Mouse (Mus musculus) neural tube, embryonic 14.5 days (tissue): ENCODE measurements around the gene Ecpas. TPM values are rescaled to one million over a fixed set of nuclear protein-coding genes. Genes with fewer than 3 reads are reported as not detected.

Source experiments
- ATAC-seq: fragments of 200-750 bp; cut with Nextera tagmentation; 2 replicates; pipeline ENCODE4 v1.8.0; 2017; ENCODE audit warnings: low read depth, mild to moderate bottlenecking, moderate TSS enrichment, moderate library complexity
- H3K27ac ChIP-seq: fragments of 300-500 bp; sonication (generic); 2 replicates; pipeline ENCODE4 v1.5.1; 2014; ENCODE audit warnings: low read depth, mild to moderate bottlenecking, control low read depth, low read length, moderate library complexity, mixed read lengths
- H3K27me3 ChIP-seq: fragments of 300-500 bp; sonication (generic); 2 replicates; pipeline ENCODE4 v1.6.1; 2014; ENCODE audit warnings: low read length; ENCODE audit not compliant: control insufficient read depth, insufficient read depth
- H3K36me3 ChIP-seq: fragments of 300-500 bp; sonication (generic); 2 replicates; pipeline ENCODE4 v1.6.1; 2014; ENCODE audit warnings: low read length, mixed read lengths; ENCODE audit not compliant: control insufficient read depth, insufficient read depth
- H3K4me1 ChIP-seq: fragments of 300-500 bp; sonication (generic); 2 replicates; pipeline ENCODE4 v1.6.1; 2014; ENCODE audit warnings: low read length; ENCODE audit not compliant: control insufficient read depth, insufficient read depth
- H3K4me2 ChIP-seq: fragments of 300-500 bp; sonication (generic); 2 replicates; pipeline ENCODE4 v1.6.1; 2014; ENCODE audit warnings: mild to moderate bottlenecking, low read depth, low read length, control low read depth
- H3K4me3 ChIP-seq: fragments of 300-500 bp; sonication (generic); 2 replicates; pipeline ENCODE4 v1.5.1; 2014; ENCODE audit warnings: low read depth, low read length, control low read depth, mixed read lengths
- H3K9ac ChIP-seq: fragments of 300-500 bp; sonication (generic); replicated peaks from 2 replicates; pipeline ENCODE4 v1.6.1; 2014; ENCODE audit warnings: low read depth, mild to moderate bottlenecking, control low read depth, low read length, mixed read lengths
- H3K9me3 ChIP-seq: fragments of 300-500 bp; sonication (generic); 2 replicates; pipeline ENCODE4 v1.6.1; 2016; ENCODE audit warnings: low read length; ENCODE audit not compliant: control insufficient read depth
- WGBS: fragments of 180-500 bp; shearing (Covaris S2); extraction: QIAGEN DNeasy Blood & Tissue Kit; methylation state at CpG from one replicate; pipeline ENCODE4 v1.1.7; 2014; 5-methylcytosine and 5-hydroxymethylcytosine counted together
- polyA plus RNA-seq: library from polyadenylated mRNA; unstranded; fragments of >200 nt; fragmentation: Nextera tagmentation; extraction: Ambion mirVana; gene quantifications from 2 replicates; pipeline ENCODE4 v1.2.1, GENCODE M21; 2014

The Ecpas gene
- polyA plus RNA-seq, 1 experiment from 2014 or later = 58.6 TPM

GRCm38 (mm10) chr4:58935846-58936245 lies 23.3 kb upstream of the Ecpas start:
- Histone ChIP-seq H3K4me3 (no peak overlapping the region), H3K4me1 (no peaks in the 10 kb centered on the region), H3K9ac (no peak overlapping the region), H3K27me3 (no peaks in the 10 kb centered on the region), H3K27ac (no peak overlapping the region), H3K36me3 (no peaks in the 10 kb centered on the region), H3K4me2 (no peak overlapping the region), H3K9me3 (no peaks in the 10 kb centered on the region)
- 39% methylated on average over 3 of the region's 3 CpGs for WGBS
- no peak for ATAC-seq

GRCm38 (mm10) chr4:58934746-58935476 lies 22.4 kb upstream of the Ecpas start:
- no peak overlapping the region for H3K27ac ChIP-seq
- 51% methylated on average over 15 of the region's 15 CpGs for WGBS
- no peaks in the 10 kb centered on the region for H3K27me3 ChIP-seq
- H3K9me3 ChIP-seq = no peaks in the 10 kb centered on the region
- H3K9ac ChIP-seq = no peak overlapping the region
- H3K4me2 ChIP-seq = no peak overlapping the region
- H3K4me3 ChIP-seq = no peak overlapping the region
- H3K4me1 ChIP-seq = no peaks in the 10 kb centered on the region
- peak; percentile 94 for ATAC-seq
- H3K36me3 ChIP-seq = no peaks in the 10 kb centered on the region

- H3K9ac ChIP-seq = no peak overlapping the region
- no peak overlapping the region for H3K27ac ChIP-seq
- ATAC-seq = no peak
- no peak overlapping the region for H3K4me3 ChIP-seq
- no peaks in the 10 kb centered on the region for H3K36me3 ChIP-seq
- no peaks in the 10 kb centered on the region for H3K9me3 ChIP-seq
- no peaks in the 10 kb centered on the region for H3K27me3 ChIP-seq
- no peak overlapping the region for H3K4me2 ChIP-seq
- 85% methylated on average over 4 of the region's 4 CpGs for WGBS
- H3K4me1 ChIP-seq = no peaks in the 10 kb centered on the region
Observed at GRCm38 (mm10) chr4:58934308-58934707, 21.8 kb upstream of the Ecpas start.

GRCm38 (mm10) chr4:58932541-58932940 lies 20.0 kb upstream of the Ecpas start:
- H3K27ac ChIP-seq = no peak overlapping the region
- H3K27me3 ChIP-seq = no peaks in the 10 kb centered on the region
- H3K9ac ChIP-seq = no peak overlapping the region
- no peak overlapping the region for H3K4me3 ChIP-seq
- ATAC-seq = no peak
- WGBS = 92% methylated on average over 6 of the region's 6 CpGs
- no peaks in the 10 kb centered on the region for H3K4me1 ChIP-seq
- no peak overlapping the region for H3K4me2 ChIP-seq
- no peaks in the 10 kb centered on the region for H3K9me3 ChIP-seq
- no peaks in the 10 kb centered on the region for H3K36me3 ChIP-seq

GRCm38 (mm10) chr4:58927661-58928060 lies 15.1 kb upstream of the Ecpas start:
- Histone ChIP-seq H3K9me3 (peaks cover 2% of the 10 kb centered on the region; the same call in 1 of the 2 replicates), H3K27ac (no peak overlapping the region), H3K4me2 (no peak overlapping the region), H3K27me3 (no peaks in the 10 kb centered on the region), H3K4me1 (no peaks in the 10 kb centered on the region), H3K4me3 (no peak overlapping the region), H3K9ac (no peak overlapping the region), H3K36me3 (no peaks in the 10 kb centered on the region)
- no peak for ATAC-seq
- WGBS = 65% methylated on average over 3 of the region's 3 CpGs

- no peak for ATAC-seq
- no peak overlapping the region for H3K4me2 ChIP-seq
- no peak overlapping the region for H3K4me3 ChIP-seq
- H3K4me1 ChIP-seq = no peaks in the 10 kb centered on the region
- H3K27me3 ChIP-seq = no peaks in the 10 kb centered on the region
- no peaks in the 10 kb centered on the region for H3K36me3 ChIP-seq
- no peak overlapping the region for H3K27ac ChIP-seq
- 10% methylated on average over 2 of the region's 2 CpGs for WGBS
- peaks cover 2% of the 10 kb centered on the region; the same call in 1 of the 2 replicates for H3K9me3 ChIP-seq
- no peak overlapping the region for H3K9ac ChIP-seq
Observed at GRCm38 (mm10) chr4:58926120-58926519, 13.6 kb upstream of the Ecpas start.

GRCm38 (mm10) chr4:58925664-58926063 lies 13.1 kb upstream of the Ecpas start:
- WGBS = 47% methylated on average over 5 of the region's 5 CpGs
- no peaks in the 10 kb centered on the region for H3K36me3 ChIP-seq

GRCm38 (mm10) chr4:58923933-58924332 lies 11.4 kb upstream of the Ecpas start:
- Histone ChIP-seq H3K27ac (no peak overlapping the region), H3K4me1 (no peaks in the 10 kb centered on the region), H3K27me3 (no peaks in the 10 kb centered on the region), H3K9me3 (peaks cover 2% of the 10 kb centered on the region; the same call in 1 of the 2 replicates), H3K36me3 (no peaks in the 10 kb centered on the region), H3K4me2 (no peak overlapping the region), H3K9ac (no peak overlapping the region), H3K4me3 (no peak overlapping the region)
- ATAC-seq = no peak
- WGBS = 77% methylated on average over 2 of the region's 2 CpGs

More at GRCm38 (mm10) chr4:58925664-58926063, 13.1 kb upstream of the Ecpas start:
- Histone ChIP-seq H3K27ac (no peak overlapping the region), H3K4me3 (no peak overlapping the region), H3K4me1 (no peaks in the 10 kb centered on the region), H3K27me3 (no peaks in the 10 kb centered on the region), H3K4me2 (no peak overlapping the region), H3K9me3 (peaks cover 2% of the 10 kb centered on the region; the same call in 1 of the 2 replicates), H3K9ac (no peak overlapping the region)
- no peak for ATAC-seq

GRCm38 (mm10) chr4:58915081-58915826 lies 2.7 kb upstream of the Ecpas start:
- H3K27me3 ChIP-seq = no peaks in the 10 kb centered on the region
- H3K27ac ChIP-seq = no peak overlapping the region
- H3K9me3 ChIP-seq = no peaks in the 10 kb centered on the region
- no peak overlapping the region for H3K4me2 ChIP-seq
- H3K9ac ChIP-seq = no peak overlapping the region
- peaks cover 6% of the 10 kb centered on the region; the same call in 1 of the 2 replicates for H3K4me1 ChIP-seq
- no peak for ATAC-seq
- no peaks in the 10 kb centered on the region for H3K36me3 ChIP-seq
- 84% methylated on average over 8 of the region's 8 CpGs for WGBS
- no peak overlapping the region for H3K4me3 ChIP-seq
